Mouse (Mus musculus) hindbrain, postnatal 0 days (tissue): ENCODE results near the gene Tmem150a. TPM values are rescaled to one million over a fixed set of nuclear protein-coding genes. Genes with fewer than 3 reads are reported as not detected.

Experiments
- ATAC-seq: fragments of 200-750 bp; cut with Nextera tagmentation; 2 replicates; pipeline ENCODE4 v1.8.0; 2017; ENCODE audit warnings: mild to moderate bottlenecking, moderate TSS enrichment, moderate library complexity
- DNase-seq: peaks from one replicate; pipeline ENCODE4 v3.0.0-alpha.2; 2015; ENCODE audit warnings: low spot score
- H3K27ac ChIP-seq: fragments of 300-500 bp; sonication (generic); 2 replicates; pipeline ENCODE4 v1.5.1; 2014; ENCODE audit warnings: mild to moderate bottlenecking
- H3K27me3 ChIP-seq: fragments of 300-500 bp; sonication (generic); 2 replicates; pipeline ENCODE4 v1.6.1; 2014; ENCODE audit warnings: low read length, mixed read lengths; ENCODE audit not compliant: insufficient read depth
- H3K36me3 ChIP-seq: fragments of 300-500 bp; sonication (generic); 2 replicates; pipeline ENCODE4 v1.6.1; 2014; ENCODE audit warnings: low read length, mixed read lengths; ENCODE audit not compliant: insufficient read depth
- H3K4me1 ChIP-seq: fragments of 300-500 bp; sonication (generic); 2 replicates; pipeline ENCODE4 v1.6.1; 2014; ENCODE audit warnings: antibody characterized with exemption, low read length, mixed read lengths; ENCODE audit not compliant: insufficient read depth
- H3K4me2 ChIP-seq: fragments of 300-500 bp; sonication (generic); 2 replicates; pipeline ENCODE4 v1.6.1; 2014; ENCODE audit warnings: low read depth, mild to moderate bottlenecking, low read length, moderate library complexity, mixed read lengths
- H3K4me3 ChIP-seq: fragments of 300-500 bp; sonication (generic); 2 replicates; pipeline ENCODE4 v1.5.1; 2014; ENCODE audit warnings: low read length
- H3K9ac ChIP-seq: fragments of 300-500 bp; sonication (generic); replicated peaks from 2 replicates; pipeline ENCODE4 v1.6.1; 2014; ENCODE audit warnings: mild to moderate bottlenecking, low read length, moderate library complexity, mixed read lengths
- H3K9me3 ChIP-seq: fragments of 300-500 bp; sonication (generic); 2 replicates; pipeline ENCODE4 v1.6.1; 2016; ENCODE audit warnings: low read length, mixed read lengths
- CTCF ChIP-seq: IDR thresholded peaks from 2 replicates; pipeline ENCODE4 v1.5.1; 2016; ENCODE audit warnings: antibody characterized with exemption, control low read depth, low read depth
- WGBS: fragments of 180-500 bp; shearing (Covaris S2); extraction: QIAGEN DNeasy Blood & Tissue Kit; methylation state at CpG from one replicate; pipeline ENCODE4 v1.1.7; 2014; 5-methylcytosine and 5-hydroxymethylcytosine counted together
- polyA plus RNA-seq: library from polyadenylated mRNA; unstranded; fragments of >200 nt; fragmentation: Nextera tagmentation; extraction: Ambion mirVana; gene quantifications from 2 replicates; pipeline ENCODE4 v1.2.1, GENCODE M21; 2015
- total RNA-seq: library from RNA; depleted of rRNA; stranded (reverse); fragments of >200 nt; gene quantifications from 2 replicates; pipeline ENCODE4 v1.2.3, GENCODE M21; 2014; rRNA removed

The Tmem150a gene
- total and polyA plus RNA-seq, 2 experiments from 2014 or later = 15.3 to 35.3 TPM

- 0 out of 2 replicates have a peak, but pooled peaks have one; percentile 1 for TF ChIP-seq CTCF
- 25% methylated on average over 12 of the region's 12 CpGs for WGBS
- ATAC-seq = peak; percentile 46; the same call in 1 of the 2 replicates
Observed at GRCm38 (mm10) chr6:72390795-72391521, 35.7 kb downstream of the Tmem150a start.

GRCm38 (mm10) chr6:72392341-72392740 is 37.1 kb downstream of the Tmem150a start:
- ATAC-seq (no peak), DNase-seq (no peak)
- Histone ChIP-seq H3K4me3 (no peak overlapping the region), H3K4me2 (no peak overlapping the region), H3K9ac (no peak overlapping the region), H3K4me1 (0 out of 2 replicates have a peak, but pooled peaks cover 5% of the 10 kb centered on the region), H3K27me3 (peaks cover 7% of the 10 kb centered on the region; the same call in 1 of the 2 replicates), H3K27ac (no peak overlapping the region), H3K9me3 (no peaks in the 10 kb centered on the region), H3K36me3 (no peaks in the 10 kb centered on the region)
- 88% methylated on average over 5 of the region's 5 CpGs for WGBS
- TF ChIP-seq CTCF = no peak

More at GRCm38 (mm10) chr6:72390795-72391521, 35.7 kb downstream of the Tmem150a start:
- peak overlapping the region; percentile 67; the same call in 1 of the 2 replicates for H3K27ac ChIP-seq
- H3K4me3 ChIP-seq = peak overlapping the region; percentile 35
- 0 out of 2 replicates have a peak overlapping the region, but pooled peaks have one; percentile 40 for H3K9ac ChIP-seq
- peaks cover 7% of the 10 kb centered on the region; the same call in 1 of the 2 replicates for H3K27me3 ChIP-seq
- no peaks in the 10 kb centered on the region for H3K36me3 ChIP-seq
- DNase-seq = no peak
- no peaks in the 10 kb centered on the region for H3K9me3 ChIP-seq
- 0 out of 2 replicates have a peak, but pooled peaks cover 5% of the 10 kb centered on the region for H3K4me1 ChIP-seq
- H3K4me2 ChIP-seq = peak overlapping the region; percentile 61

- Histone ChIP-seq H3K4me2 (no peak overlapping the region), H3K9ac (no peak overlapping the region), H3K9me3 (no peaks in the 10 kb centered on the region), H3K4me1 (no peaks in the 10 kb centered on the region), H3K27me3 (no peaks in the 10 kb centered on the region), H3K36me3 (no peaks in the 10 kb centered on the region), H3K27ac (no peak overlapping the region), H3K4me3 (no peak overlapping the region)
- ATAC-seq = no peak
- no peak for TF ChIP-seq CTCF
- no peak for DNase-seq
- 82% methylated on average over 10 of the region's 10 CpGs for WGBS
Observed at GRCm38 (mm10) chr6:72396837-72397251, 41.6 kb downstream of the Tmem150a start.

GRCm38 (mm10) chr6:72399967-72400366 is 44.7 kb downstream of the Tmem150a start:
- no peaks in the 10 kb centered on the region for H3K4me1 ChIP-seq
- no peak overlapping the region for H3K4me2 ChIP-seq
- H3K27me3 ChIP-seq = no peaks in the 10 kb centered on the region
- no peaks in the 10 kb centered on the region for H3K36me3 ChIP-seq
- DNase-seq (no peak), ATAC-seq (no peak)
- no peak overlapping the region for H3K4me3 ChIP-seq
- H3K9me3 ChIP-seq = no peaks in the 10 kb centered on the region
- H3K27ac ChIP-seq = no peak overlapping the region
- 35% methylated on average over 2 of the region's 2 CpGs for WGBS
- TF ChIP-seq CTCF = no peak
- H3K9ac ChIP-seq = no peak overlapping the region

GRCm38 (mm10) chr6:72401875-72402274 is 46.6 kb downstream of the Tmem150a start:
- H3K4me3 ChIP-seq = no peak overlapping the region
- DNase-seq (peak; percentile 78), ATAC-seq (peak; percentile 47; the same call in 1 of the 2 replicates)
- no peak overlapping the region for H3K4me2 ChIP-seq
- peak; percentile 80 for TF ChIP-seq CTCF
- H3K9me3 ChIP-seq = no peaks in the 10 kb centered on the region
- H3K9ac ChIP-seq = no peak overlapping the region
- H3K4me1 ChIP-seq = no peaks in the 10 kb centered on the region
- no peaks in the 10 kb centered on the region for H3K36me3 ChIP-seq
- H3K27me3 ChIP-seq = no peaks in the 10 kb centered on the region
- H3K27ac ChIP-seq = no peak overlapping the region
- 25% methylated on average over 7 of the region's 7 CpGs for WGBS

- no peaks in the 10 kb centered on the region for H3K36me3 ChIP-seq
- DNase-seq (no peak), ATAC-seq (no peak)
- no peak for TF ChIP-seq CTCF
- H3K4me1 ChIP-seq = no peaks in the 10 kb centered on the region
- H3K27ac ChIP-seq = no peak overlapping the region
- no peaks in the 10 kb centered on the region for H3K27me3 ChIP-seq
- 82% methylated on average over 7 of the region's 7 CpGs for WGBS
- no peak overlapping the region for H3K4me2 ChIP-seq
- no peak overlapping the region for H3K4me3 ChIP-seq
- H3K9ac ChIP-seq = no peak overlapping the region
- H3K9me3 ChIP-seq = no peaks in the 10 kb centered on the region
Observed at GRCm38 (mm10) chr6:72405356-72405755, 50.1 kb downstream of the Tmem150a start.

GRCm38 (mm10) chr6:72407119-72407518 is 51.9 kb downstream of the Tmem150a start:
- peak; percentile 92 for DNase-seq
- H3K4me1 ChIP-seq = no peaks in the 10 kb centered on the region
- H3K27ac ChIP-seq = no peak overlapping the region
- H3K27me3 ChIP-seq = no peaks in the 10 kb centered on the region
- WGBS = 0% methylated on average over 5 of the region's 5 CpGs
- no peaks in the 10 kb centered on the region for H3K36me3 ChIP-seq
- H3K4me2 ChIP-seq = no peak overlapping the region
- peak; percentile 60 for ATAC-seq
- H3K4me3 ChIP-seq = no peak overlapping the region
- H3K9ac ChIP-seq = no peak overlapping the region
- no peaks in the 10 kb centered on the region for H3K9me3 ChIP-seq
- peak; percentile 98 for TF ChIP-seq CTCF

Other genes starting within 250 kb of the Tmem150a start
- gene Atoh8, start 119.9 kb upstream of the Tmem150a start, total RNA-seq = 6.5 and 8.1 TPM in 2 replicates
- gene Atoh8, start 119.9 kb upstream of the Tmem150a start, polyA plus RNA-seq = 3.8 and 5.2 TPM in 2 replicates
- 1.4 TPM in 1 of 2 replicates, not detected in the other for gene Sftpb, start 50.8 kb upstream of the Tmem150a start, total RNA-seq
- gene Sftpb, start 50.8 kb upstream of the Tmem150a start, polyA plus RNA-seq = 0.18 and 0.29 TPM in 2 replicates
- 59.3 and 64.6 TPM in 2 replicates for gene Usp39, start 10.3 kb upstream of the Tmem150a start, total RNA-seq
- gene Usp39, start 10.3 kb upstream of the Tmem150a start, polyA plus RNA-seq = 33.1 and 34.1 TPM in 2 replicates
- 8.7 and 12.3 TPM in 2 replicates for gene 0610030E20Rik, start 8.1 kb upstream of the Tmem150a start, total RNA-seq
- 15.2 and 15.9 TPM in 2 replicates for gene 0610030E20Rik, start 8.1 kb upstream of the Tmem150a start, polyA plus RNA-seq
- gene Rnf181, start 11.5 kb downstream of the Tmem150a start, total RNA-seq = 70.6 and 72.7 TPM in 2 replicates
- 128 and 134 TPM in 2 replicates for gene Rnf181, start 11.5 kb downstream of the Tmem150a start, polyA plus RNA-seq
- gene Vamp5, start 25.0 kb downstream of the Tmem150a start, total RNA-seq = 4.6 and 20.0 TPM in 2 replicates
- gene Vamp5, start 25.0 kb downstream of the Tmem150a start, polyA plus RNA-seq = 11.9 and 12.9 TPM in 2 replicates
- gene Vamp8, start 35.3 kb downstream of the Tmem150a start, total RNA-seq = 7.2 and 17.4 TPM in 2 replicates
- gene Vamp8, start 35.3 kb downstream of the Tmem150a start, polyA plus RNA-seq = 34.3 and 39.6 TPM in 2 replicates
- gene Ggcx, start 58.9 kb downstream of the Tmem150a start, total RNA-seq = 14.8 and 23.6 TPM in 2 replicates
- gene Ggcx, start 58.9 kb downstream of the Tmem150a start, polyA plus RNA-seq = 10.6 and 14.6 TPM in 2 replicates
- 70.5 and 105 TPM in 2 replicates for gene Mat2a, start 84.1 kb downstream of the Tmem150a start, total RNA-seq
- gene Mat2a, start 84.1 kb downstream of the Tmem150a start, polyA plus RNA-seq = 254 and 279 TPM in 2 replicates
- not detected in 2 replicates for gene Sh2d6, start 166.3 kb downstream of the Tmem150a start, total RNA-seq
- 0.26 and 0.40 TPM in 2 replicates for gene Sh2d6, start 166.3 kb downstream of the Tmem150a start, polyA plus RNA-seq
- gene Capg, start 188.9 kb downstream of the Tmem150a start, total RNA-seq = 5.8 and 10.6 TPM in 2 replicates
- gene Capg, start 188.9 kb downstream of the Tmem150a start, polyA plus RNA-seq = 10.0 and 11.2 TPM in 2 replicates
- gene Elmod3, start 243.0 kb downstream of the Tmem150a start, total RNA-seq = 23.8 and 26.1 TPM in 2 replicates
- gene Elmod3, start 243.0 kb downstream of the Tmem150a start, polyA plus RNA-seq = 16.2 and 18.4 TPM in 2 replicates
- gene Retsat, start 243.0 kb downstream of the Tmem150a start, total RNA-seq = 4.9 and 12.6 TPM in 2 replicates
- gene Retsat, start 243.0 kb downstream of the Tmem150a start, polyA plus RNA-seq = 10.0 and 11.6 TPM in 2 replicates